Mouse (Mus musculus) left cerebral cortex, postnatal 14 days (tissue): Measurements from ENCODE around the gene Stx4a. TPM values are rescaled to one million over a fixed set of nuclear protein-coding genes. Genes with fewer than 3 reads are reported as not detected.
A peak's percentile ranks its signal among the peaks of the same experiment; 100 is the strongest.

Source experiments
- DNase-seq, 2 experiments: peaks; one replicate each; pipeline ENCODE4 v3.0.0; 2021 to 2022; ENCODE audit warnings: low spot score in 2 of 2, mixed read lengths in 1 of 2
- intact Hi-C: fragments of 180-260 bp; cut with DNase I; formaldehyde crosslinking; loops from one replicate; pipeline ENCODE4 v1.15.1; 2025
- total RNA-seq, 2 experiments: library from RNA; stranded (reverse); gene quantifications; 2 replicates each; pipeline ENCODE4 v1.2.3; 2021

The Stx4a gene
- total RNA-seq, 2 experiments from 2014 or later = 50.3 to 55.3 TPM

DNA sequence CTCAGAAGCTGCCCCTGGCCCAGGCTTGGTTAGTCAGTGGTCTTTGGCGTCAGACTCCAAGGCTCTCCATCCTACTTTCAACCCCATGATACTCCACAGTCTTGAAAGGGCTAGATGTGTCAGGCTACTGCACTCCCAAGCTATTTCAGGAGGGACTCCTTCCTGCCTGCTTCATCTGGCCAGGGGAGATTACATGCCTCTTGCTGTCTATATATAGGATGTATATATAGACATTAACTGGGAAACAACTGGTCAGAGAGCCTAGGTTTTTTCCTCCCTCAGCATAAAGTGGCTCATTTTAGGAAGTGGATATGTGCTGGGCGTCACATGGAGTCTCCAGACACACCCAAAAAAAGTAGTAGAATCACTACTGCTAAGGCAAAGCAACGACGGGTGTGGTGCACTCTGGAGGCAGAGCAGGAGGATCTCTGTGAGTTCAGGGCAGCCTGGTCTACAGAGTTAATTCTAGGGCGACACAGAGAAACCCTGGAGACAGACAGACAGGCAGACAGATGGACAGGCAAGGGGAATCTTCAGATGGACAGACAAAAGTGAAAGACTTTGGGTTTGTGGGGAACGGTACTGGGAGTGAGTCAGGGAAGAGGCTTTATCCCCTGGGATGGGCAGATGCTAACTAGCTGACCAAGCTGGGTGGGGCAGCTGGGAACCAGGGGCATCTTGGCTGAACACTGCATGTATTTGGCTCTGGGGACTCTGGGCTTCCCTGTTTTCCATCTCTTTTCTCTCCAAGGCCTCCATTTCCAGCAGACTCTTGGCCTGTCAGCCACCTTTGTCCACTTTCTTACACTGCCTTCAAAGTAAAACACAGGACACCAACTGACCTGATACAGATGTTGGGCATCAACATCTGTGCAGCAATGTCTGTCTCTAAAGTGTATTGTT is 26.1 kb downstream of the Stx4a start:
- intact Hi-C loops = no loop called here

DNA sequence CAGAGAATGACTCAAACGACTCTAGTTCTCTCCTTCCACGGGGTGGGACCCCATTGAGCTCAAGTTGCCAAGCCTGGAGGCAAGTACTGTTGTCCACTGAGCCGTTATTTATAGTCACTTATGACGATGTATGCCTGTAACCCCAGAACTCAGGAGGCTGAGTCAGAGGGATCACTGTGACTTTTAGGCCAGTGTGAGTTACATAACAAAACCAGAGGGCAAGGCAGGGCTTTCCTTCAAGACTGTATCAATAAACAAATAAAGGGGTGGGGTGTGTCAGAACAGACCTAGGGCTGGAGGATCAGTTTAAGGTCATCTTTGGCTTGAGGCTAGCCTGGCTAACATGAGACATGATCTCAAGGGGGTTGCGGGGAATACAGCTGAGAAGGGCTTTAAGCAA is 26.8 kb downstream of the Stx4a start:
- intact Hi-C loops = no loop called here
- DNase-seq = no peak

More for the DNA sequence above, 26.1 kb downstream of the Stx4a start:
- DNase-seq = no peak

DNA sequence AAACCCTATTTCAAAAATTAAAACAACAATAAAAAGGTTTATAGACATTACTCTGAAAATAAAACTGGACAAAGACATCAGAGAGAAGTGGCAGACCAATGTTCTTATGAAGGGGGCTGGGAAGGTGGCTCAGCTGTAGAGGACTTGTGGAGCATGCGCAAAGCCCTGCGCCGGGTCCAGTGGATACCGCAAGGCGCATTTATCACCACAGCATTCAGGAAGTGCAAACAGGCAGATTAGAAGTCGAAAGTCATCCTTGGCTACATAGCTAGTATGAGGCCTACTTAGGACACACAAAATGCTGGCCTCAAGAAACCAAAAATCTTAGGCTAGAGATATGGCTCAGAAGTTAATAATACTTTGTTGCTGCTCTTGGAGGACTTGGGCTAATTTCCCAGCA is 34.2 kb downstream of the Stx4a start:
- no peak for DNase-seq

DNA sequence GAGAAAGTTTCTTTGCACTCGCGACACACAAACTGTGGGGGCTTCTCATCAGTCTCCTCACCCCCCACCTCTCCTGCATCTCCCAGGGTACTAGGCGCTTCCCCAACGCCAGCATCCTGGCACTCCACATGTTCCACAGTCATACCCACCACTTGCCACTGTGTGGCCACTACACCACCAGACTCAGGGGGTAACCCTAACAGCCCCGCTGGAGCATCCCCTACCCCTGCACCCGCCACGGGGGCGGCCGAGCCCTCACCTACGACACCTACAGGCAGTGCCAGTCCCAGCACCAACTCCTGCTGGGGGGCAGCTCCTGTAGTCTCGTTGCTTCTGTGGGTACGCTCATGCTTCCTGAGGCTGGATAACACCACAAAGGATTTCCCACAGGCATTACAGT is 42.3 kb downstream of the Stx4a start:
- intact Hi-C loops = no loop called here
- no peak for DNase-seq

More for the DNA sequence above, 34.2 kb downstream of the Stx4a start:
- intact Hi-C loops = no loop called here

DNA sequence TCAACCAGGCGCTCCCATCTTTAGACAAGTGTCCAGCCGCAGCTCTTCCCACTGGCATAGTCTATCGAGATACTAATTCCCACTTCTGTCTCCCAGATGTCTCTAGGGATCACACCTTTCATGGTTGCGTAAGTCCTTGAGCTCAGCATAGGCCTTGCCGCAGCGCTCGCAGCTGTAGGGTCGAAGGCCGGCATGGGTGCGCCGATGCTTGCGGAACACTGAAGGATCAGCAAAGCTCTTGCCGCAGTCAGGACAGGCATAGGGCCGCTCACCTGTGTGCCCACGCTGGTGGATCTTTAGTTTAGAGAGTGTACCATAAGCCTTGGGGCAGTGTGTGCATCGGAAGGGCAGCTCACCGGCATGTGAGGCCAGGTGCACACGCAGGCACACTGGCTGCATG is 43.5 kb downstream of the Stx4a start:
- intact Hi-C loops = no loop called here
- no peak for DNase-seq

DNA sequence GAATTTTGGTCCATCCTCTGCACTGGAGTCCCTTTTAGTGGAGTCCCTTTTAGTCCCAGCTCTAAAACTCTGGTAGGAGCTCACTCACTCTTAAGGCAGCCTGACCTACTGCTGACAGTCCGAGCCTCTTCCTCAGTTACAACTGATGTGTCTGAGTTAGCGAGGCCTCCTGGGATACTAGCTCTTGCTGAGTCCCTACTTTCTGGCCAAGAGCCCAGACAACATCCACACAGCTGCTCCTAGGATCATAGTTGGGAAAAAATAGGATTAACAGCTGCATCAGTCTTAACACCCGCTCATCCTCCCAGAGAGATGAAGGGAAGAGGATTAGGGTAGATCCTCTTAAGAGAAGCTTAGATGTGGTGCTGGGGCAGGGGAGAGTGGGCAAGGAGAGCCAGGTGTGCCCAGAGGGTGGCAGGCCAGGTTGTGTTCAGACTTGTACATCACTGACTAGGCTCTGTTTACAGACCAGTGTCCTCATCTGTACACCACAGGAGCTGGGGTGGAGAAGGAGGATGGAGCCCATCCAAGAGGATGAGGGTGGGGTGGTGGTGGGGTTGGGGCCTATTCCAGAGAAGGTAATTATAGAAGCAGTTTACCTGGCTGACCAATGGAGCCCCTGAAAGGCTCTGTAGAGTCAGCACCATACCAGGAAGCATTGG is 45.2 kb downstream of the Stx4a start:
- peak; percentile 30 to 64 for DNase-seq
- intact Hi-C loops = no loop called here

DNA sequence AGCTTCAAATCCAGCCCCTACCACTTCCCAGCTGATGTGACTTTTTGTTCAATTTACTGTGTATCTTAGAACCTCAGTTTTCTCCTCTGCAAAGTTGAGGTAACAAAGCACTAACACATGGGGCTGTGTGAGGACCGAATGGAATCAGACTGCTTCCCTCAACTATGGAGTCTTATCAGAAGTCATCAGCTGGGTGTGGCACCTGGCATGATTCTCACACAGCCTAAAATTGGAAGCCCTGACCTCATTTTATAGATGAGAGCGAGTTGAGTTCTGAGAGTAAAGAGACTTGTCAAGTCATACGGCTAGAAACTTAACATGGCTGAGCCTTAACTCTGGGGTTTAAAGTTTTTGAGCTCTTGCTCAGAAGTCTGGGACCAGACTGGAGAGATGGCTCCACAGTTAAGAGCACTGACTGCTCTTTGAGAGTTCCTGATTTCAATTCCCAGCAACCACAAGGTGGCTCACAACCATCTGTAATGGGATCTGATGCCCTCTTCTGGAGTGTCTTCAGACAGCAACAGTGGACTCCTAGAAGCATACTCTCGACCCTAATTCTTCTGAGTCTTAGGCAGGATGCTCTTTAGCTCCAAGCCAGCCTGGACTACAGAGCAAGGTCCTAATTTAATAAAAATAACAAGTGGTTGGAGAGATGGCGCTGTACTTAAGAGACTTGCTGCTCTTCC is 46.2 kb downstream of the Stx4a start:
- DNase-seq = no peak
- intact Hi-C loops = no loop called here

DNA sequence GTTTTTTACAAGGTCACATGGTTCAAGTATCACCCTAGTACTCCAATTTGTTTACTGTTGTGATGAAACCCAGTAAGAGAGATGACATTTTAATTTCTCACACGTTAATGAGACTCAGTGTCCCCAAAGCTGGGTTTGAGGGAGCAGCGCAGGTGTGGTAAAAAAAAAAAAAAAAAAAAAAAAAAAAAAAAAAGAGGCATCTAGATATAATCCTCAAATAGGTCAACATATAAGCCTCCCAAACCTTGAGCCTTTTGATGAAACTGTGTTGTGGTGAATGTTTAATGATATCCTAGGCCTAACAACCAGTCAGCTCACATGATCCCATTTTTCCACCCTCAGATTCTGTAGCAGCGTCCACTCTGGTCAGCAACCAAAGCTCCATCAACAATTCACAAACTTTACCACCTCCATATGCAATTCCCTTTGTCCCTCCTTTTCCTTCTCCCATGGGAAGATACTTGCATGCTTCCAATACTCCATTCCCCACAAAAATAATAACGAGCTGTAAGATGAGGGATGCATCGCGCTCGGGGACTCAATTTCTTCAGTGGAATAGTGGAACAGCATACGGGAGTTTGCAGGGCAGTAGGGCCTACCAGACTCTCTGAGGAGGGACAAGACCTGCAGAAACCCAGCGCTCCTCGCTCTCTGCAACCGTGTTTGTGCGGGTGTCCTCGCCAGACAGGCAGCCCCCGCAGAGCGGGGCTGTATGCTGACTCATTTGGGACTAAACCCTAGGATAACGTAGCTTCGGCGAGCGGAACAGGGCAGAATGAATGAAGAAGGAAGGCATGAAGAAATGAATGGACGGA is 50.9 kb downstream of the Stx4a start:
- intact Hi-C loops = no loop called here
- no peak for DNase-seq

DNA sequence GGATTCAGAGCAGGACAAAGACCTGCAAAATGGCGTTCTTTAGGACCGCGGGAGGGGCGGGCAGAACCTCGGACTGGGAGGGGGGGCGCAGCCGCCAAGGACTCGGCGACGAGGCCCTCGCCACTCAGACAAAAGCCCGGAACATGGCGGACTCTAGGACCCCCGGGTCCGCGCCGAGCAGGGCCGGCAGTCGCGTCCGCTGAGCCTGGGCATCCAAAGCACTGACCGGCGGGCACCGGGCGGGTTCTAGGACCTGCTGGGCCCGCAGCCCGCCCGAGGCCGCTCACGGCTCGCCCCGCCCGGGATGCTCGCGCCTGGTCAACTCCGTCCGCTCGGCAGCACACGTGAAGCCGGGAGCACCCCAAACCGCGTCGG is 51.5 kb downstream of the Stx4a start:
- DNase-seq = peak; percentile 93 to 94
- intact Hi-C loops = no loop called here

DNA sequence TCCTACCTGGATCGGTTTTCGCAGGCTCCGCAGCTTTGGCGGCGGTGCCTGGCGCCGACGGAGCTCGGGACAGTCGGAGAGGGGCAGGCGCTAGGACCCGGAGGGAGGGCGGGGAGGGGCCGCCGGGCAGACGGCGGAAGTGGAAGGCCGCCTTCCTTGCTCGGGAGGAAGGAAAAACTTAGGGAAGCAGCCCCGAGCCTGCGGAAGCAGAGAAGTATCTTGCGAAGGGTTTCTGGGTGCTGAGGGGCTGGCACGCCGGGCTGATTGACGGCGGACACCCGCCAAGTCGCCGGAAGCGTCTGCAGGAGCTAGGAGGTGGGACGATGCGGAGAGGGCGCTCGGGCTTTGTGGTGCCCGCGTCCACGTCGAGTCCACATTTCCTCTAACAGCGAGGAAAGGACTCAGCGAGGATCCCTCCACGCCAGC is 52.0 kb downstream of the Stx4a start, which contains the start of gene Zfp646:
Gene Zfp646, plus strand, starts transcription at position 181 of the 426 bp plus-strand sequence.
- DNase-seq = peak; percentile 48 to 71
- intact Hi-C loops = no loop called here

DNA sequence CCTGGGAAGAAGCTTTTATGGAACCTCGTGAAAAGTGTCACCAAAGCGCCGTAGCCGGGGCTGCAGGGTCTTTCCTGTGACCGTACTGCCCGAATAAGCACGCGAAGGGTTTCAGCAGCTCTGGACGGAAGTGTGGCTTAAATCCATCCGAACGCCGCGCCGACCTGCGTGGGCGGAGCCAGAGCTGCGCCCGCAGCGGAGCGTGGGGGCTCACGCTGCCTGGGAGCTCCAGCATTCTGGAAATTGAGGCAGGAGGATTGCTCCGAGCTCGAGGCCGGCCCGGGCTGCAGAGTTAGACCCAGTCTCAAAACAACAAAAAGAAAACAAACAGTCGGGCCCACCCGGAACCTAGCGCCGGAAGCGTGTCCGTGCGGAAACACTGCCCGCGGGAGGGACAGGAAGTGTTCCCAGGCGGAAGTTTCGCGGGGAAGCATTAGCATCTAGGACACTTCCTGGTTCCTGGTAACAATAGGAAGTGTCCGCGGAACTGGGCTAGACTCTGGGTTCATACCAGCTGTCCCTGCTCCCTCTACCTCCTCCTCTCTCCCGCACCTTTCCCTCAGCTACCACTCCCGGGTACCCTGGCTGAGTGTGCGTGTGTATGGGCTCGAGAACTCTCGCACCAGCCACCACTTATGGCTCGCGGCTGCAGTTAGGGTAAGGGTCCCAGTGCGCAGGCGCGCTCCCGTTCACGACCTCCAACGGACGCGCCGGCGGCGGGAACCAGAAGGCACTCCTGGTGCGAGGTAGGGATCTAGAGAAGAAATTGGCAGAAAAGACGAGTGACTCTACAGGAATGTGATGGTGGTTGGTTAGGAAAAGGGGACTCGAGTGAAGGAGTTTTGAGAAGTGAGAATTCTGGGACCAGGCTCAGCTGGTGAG is 52.6 kb downstream of the Stx4a start, which contains the start of gene Zfp668:
Gene Zfp668, minus strand, starts transcription at position 362 of the 882 bp plus-strand sequence.
- DNase-seq = peak; percentile 93
- intact Hi-C loops = no loop called here

DNA sequence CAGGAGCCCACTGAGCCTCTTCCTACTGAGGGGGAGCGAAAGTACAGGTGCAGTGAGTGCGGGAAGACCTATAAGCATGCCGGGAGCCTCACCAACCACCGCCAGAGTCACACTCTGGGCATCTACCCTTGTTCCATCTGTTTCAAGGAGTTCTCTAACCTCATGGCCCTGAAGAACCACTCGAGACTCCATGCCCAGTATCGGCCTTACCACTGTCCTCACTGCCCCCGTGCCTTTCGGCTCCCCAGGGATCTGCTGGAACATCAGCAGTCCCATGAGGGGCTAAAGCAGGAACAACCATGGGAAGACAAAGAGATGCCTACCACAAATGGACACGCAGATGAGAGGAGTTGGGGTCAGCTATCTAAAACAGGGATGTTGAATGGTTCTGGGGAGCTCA is 55.2 kb downstream of the Stx4a start:
- intact Hi-C loops = no loop called here
- no peak for DNase-seq

DNA sequence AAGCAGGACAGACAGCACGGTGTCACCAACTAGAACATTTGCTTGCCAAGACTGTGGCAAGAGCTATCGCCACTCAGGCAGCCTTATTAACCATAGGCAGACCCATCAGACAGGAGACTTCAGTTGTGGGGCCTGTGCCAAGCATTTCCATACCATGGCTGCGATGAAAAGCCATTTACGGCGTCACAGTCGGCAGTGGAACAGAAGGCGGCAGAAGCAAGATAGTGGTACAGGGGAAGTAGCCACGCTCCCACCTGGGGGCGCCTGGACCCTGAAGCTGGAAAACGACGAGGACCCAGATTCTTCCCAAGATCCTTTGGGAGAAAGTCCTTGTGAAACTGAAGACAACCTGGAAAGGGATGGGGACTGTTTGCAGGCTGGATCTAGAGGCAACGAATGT is 56.3 kb downstream of the Stx4a start:
- intact Hi-C loops = no loop called here
- no peak for DNase-seq

DNA sequence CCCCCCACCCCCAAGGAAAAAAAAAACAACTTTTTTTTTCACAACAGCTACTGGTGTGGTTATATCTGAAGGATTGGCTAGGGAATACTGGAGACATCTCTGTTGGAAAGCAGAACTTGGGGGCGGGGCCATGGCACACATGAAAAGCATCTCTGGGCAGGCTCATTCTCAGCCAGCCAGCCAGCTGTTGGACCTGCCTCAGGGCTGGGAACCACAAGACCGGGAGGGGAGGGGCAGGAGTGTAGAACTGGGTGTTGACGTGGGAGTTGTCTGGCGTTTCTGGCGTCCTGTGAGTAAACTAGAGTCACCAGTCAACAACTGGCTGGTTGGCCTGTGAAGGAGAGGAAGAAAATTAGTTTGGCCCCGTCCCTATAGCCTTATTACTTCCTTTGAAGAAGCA is 61.9 kb downstream of the Stx4a start:
- intact Hi-C loops = no loop called here
- peak in 1 of 2 experiments; percentile 35 for DNase-seq

DNA sequence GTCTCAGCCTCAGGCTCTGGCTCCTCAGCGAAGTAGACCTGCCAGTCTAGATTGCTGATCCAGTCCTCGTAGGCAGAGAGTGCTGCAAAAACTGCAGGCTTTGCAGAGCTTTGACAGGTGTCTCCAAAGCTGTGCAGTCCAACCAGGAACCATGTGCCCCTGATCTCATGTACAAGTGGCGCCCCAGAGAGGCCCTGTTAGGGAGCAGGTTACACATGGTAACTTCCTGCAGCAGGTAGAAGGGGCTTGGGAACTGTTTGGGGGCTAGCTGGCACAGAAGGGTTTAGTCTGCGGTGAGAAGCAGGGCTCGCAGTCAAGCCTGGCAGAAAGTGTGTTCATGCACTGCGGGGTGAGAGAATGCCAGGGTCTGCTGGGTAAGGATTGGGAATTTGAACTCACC is 62.5 kb downstream of the Stx4a start:
- intact Hi-C loops = no loop called here
- DNase-seq = no peak

DNA sequence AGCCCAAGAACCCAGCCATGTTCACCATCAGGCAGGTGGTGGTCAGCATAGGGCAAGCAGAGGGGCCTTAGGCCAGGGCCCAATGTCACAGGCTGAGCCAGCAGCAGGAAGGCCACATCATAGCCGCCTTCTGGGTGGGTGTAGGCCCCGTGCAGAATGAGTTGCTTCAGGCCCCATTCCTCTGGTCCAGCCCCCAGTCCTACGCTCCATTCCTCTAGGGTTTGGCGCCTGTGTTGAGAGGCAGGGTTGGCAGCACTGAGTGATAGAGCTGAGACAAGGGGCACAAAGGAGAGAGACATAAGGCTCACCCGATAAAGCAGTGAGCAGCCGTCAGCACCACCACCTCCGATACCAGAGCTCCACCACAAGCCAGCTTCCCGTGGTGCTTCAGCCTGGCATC is 63.1 kb downstream of the Stx4a start:
- intact Hi-C loops = no loop called here

DNA sequence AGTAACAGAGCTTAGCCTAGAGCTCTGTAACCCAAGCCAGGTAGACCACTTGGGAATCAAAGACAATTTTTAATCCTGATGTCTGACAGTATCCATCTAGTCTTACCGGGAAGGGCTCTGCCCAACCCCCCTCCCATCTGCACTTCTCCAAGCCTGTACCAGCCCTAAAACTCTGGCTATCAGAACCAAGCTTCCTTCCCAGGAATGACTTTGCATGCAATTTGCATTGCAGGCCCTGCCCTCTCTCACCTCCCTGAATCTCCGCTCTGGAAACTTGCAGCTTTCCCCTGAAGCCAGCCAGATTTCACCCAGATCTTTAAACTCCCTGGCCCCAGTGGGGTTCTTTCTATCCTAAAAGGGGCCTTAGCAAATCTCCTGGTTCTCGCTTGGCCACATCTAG is 63.7 kb downstream of the Stx4a start:
- no peak for DNase-seq

More for the DNA sequence above, 63.1 kb downstream of the Stx4a start:
- no peak for DNase-seq

DNA sequence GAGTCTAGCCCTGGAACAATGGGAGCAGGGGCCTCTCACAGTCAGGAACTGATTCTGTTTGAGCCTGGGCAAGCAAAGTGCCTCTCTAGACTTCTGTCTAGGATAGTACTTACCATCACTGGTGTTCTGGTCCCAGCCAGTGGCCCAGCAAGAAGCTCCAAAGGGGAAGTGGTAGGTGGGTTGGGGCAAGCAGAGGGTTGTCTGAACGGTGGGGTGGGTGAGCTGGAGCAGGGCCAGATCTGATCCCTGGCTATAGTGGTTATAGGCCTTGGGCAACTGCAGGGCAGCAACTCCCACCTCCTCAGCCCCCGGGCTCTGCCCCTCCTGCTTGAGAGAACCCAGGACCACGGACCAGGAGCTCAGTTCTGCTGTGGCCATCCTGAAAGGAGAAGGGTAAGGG is 64.7 kb downstream of the Stx4a start:
- no peak for DNase-seq
- intact Hi-C loops = no loop called here

More for the DNA sequence above, 63.7 kb downstream of the Stx4a start:
- intact Hi-C loops = no loop called here
